7 mouse cellular contexts compared by ENCODE assay signal in genomic region chr15:83464905-83465650, GRCm38 (mm10). TPM values are rescaled to one million over a fixed set of nuclear protein-coding genes. Genes with fewer than 3 reads are reported as not detected.
A peak's percentile ranks its signal among the peaks of the same experiment; 100 is the strongest.
DNase-seq lines count a peak whose midpoint lies in the region; ATAC-seq and TF ChIP-seq lines count a peak whose summit lies in the region.

No protein-coding gene starts in this region.

- H3K27ac ChIP-seq in midbrain, postnatal 0 days (ENCODE audit: low read depth, low read length), result no peak overlapping the region

- peak; percentile 57 for ATAC-seq in erythroid progenitor cell, adult 5-6 weeks (replicated peaks; ENCODE audit: low FRiP score, poor library complexity, severe bottlenecking)
- peak; percentile 32; the same call in 1 of the 2 replicates for ATAC-seq in midbrain, postnatal 0 days (ENCODE audit: low FRiP score)

- TF ChIP-seq CTCF in midbrain, postnatal 0 days (IDR thresholded peaks at IDR 0.05), result peak; percentile 52

- H3K4me3 ChIP-seq in midbrain, postnatal 0 days (ENCODE audit: low read depth, low read length), result peak overlapping the region; percentile 68

- H3K4me2 ChIP-seq in midbrain, postnatal 0 days (ENCODE audit: low read depth, low read length, poor library complexity, severe bottlenecking), result peak overlapping the region; percentile 84

- H3K36me3 ChIP-seq in midbrain, postnatal 0 days (ENCODE audit: insufficient read depth, low read length), result no peaks in the 10 kb centered on the region

- peak; percentile 39 for DNase-seq in thymus, postnatal 4 days
- DNase-seq in thymus, postnatal 25 days, result no peak
- DNase-seq in kidney, postnatal 10 days, result peak; percentile 50
- DNase-seq in midbrain, postnatal 0 days (ENCODE audit: low spot score), result no peak
- DNase-seq in cerebellum, postnatal 36 days, result no peak
- DNase-seq in layer of hippocampus, adult 18-20 months (ENCODE audit: low spot score in 2 of 2), result no peak

- H3K4me1 ChIP-seq in midbrain, postnatal 0 days (ENCODE audit: insufficient read depth, low read length), result 0 out of 2 replicates have a peak, but pooled peaks cover 3% of the 10 kb centered on the region

- WGBS in midbrain, postnatal 0 days, result 76% methylated on average over 19 of the region's 19 CpGs

- H3K9ac ChIP-seq in midbrain, postnatal 0 days (replicated peaks; ENCODE audit: low read length, poor library complexity, severe bottlenecking), result no peak overlapping the region

- H3K27me3 ChIP-seq in midbrain, postnatal 0 days (ENCODE audit: insufficient read depth, low read length), result no peaks in the 10 kb centered on the region

- no peaks in the 10 kb centered on the region for H3K9me3 ChIP-seq in midbrain, postnatal 0 days (ENCODE audit: low read length)

RNA-seq across cellular contexts. Expression of gene Pacsin2, which starts 0.7 kb away (rescaled TPM):
- total RNA-seq in erythroid progenitor cell, adult 5-6 weeks (2015; ENCODE audit: low replicate concordance), result 80.0 and 81.7 TPM in 2 replicates
- 145 and 184 TPM in 2 replicates for total RNA-seq in erythroid progenitor cell, adult 5-6 weeks (2017; ENCODE audit: low replicate concordance)
- total RNA-seq in midbrain, postnatal 0 days (2014; rRNA removed), result 14.6 and 21.3 TPM in 2 replicates
- polyA plus RNA-seq in midbrain, postnatal 0 days (2015; fragmentation: Nextera tagmentation; extraction: Ambion mirVana), result 16.2 and 16.7 TPM in 2 replicates
- 100 to 1,000 TPM; 101 to 106 TPM for total RNA-seq in layer of hippocampus, adult 18-20 months (2021)

RNA-seq across cellular contexts. Expression of gene Ttll1, which starts 45.6 kb away (rescaled TPM):
- total RNA-seq in erythroid progenitor cell, adult 5-6 weeks (2015; ENCODE audit: low replicate concordance), result 4.3 and 7.1 TPM in 2 replicates
- total RNA-seq in erythroid progenitor cell, adult 5-6 weeks (2017; ENCODE audit: low replicate concordance), result 0.45 and 2.8 TPM in 2 replicates
- total RNA-seq in midbrain, postnatal 0 days (2014; rRNA removed), result 57.8 and 60.7 TPM in 2 replicates
- 119 and 123 TPM in 2 replicates for polyA plus RNA-seq in midbrain, postnatal 0 days (2015; fragmentation: Nextera tagmentation; extraction: Ambion mirVana)
- 10 to 100 TPM; 36.0 to 38.5 TPM for total RNA-seq in layer of hippocampus, adult 18-20 months (2021)

Comparison
In these comparisons a context has a peak if more than half of its experiments do, and no peak if none do; other contexts are left out.
1. DNase-seq: peak in thymus, postnatal 4 days (single experiment) and kidney, postnatal 10 days (single experiment); none in thymus, postnatal 25 days (single experiment), midbrain, postnatal 0 days (single experiment), cerebellum, postnatal 36 days (0 of 2) and layer of hippocampus, adult 18-20 months (0 of 2).